Mouse (Mus musculus): ENCODE results near the gene Adamts13.

Adamts13 gene

DNA sequence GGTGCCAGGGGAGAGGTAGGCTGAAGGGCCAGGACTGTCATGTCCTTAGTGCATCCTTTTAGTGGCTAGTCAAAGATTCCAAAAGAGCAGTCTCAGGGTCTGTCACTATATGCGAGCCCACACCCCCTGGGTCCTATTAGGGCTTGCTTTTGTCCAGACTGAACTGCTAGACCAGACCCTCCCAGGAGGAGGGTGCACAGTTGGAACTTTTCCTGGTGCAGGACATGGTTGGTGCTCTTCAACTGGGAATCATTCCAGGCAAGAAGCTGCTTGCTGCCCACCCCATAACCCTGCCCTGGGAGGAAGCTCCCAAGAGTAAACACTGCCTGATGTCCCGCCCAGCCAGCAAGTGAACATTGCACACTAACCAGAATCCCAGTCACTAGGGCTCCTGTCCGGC lies at the start of gene Adamts13:
Gene Adamts13, plus strand, starts transcription at position 301 of the 400 bp plus-strand sequence.
- DNase-seq: no peak

DNA sequence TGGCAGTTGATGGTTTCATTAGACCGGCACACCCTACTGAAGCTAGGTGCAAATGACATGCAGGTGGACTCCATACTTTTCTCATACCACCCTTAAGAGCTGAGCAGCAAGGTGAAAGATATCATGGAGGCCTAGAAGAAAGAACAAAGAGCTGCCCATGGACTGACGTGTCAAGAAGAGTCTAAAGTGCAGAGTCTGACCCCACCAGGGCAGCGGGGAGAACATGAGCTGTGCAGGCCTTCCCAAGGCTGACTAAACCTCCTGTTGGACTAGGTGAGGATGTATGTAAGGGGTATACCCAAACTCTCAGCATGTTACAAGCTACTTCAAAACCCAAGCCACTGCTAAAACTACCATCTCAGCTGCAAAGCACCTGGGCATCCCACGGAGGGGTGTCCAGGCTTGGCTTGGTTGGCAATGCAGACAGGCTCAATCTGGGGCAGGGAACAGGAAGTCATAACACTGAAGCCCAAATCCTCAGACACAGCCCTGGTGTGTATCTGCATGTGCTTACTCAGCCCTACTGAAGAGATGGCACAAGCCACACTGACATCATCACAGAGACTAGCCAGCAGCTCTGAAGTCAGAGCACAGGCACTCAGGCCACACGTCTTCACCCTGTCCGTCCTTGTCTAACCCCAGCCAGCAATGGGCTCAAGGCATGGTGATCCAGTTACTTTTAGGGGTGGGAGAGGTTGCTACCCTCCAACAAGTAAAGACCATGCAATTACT lies 45.3 kb upstream of the Adamts13 start:
- DNase-seq: no peak

DNA sequence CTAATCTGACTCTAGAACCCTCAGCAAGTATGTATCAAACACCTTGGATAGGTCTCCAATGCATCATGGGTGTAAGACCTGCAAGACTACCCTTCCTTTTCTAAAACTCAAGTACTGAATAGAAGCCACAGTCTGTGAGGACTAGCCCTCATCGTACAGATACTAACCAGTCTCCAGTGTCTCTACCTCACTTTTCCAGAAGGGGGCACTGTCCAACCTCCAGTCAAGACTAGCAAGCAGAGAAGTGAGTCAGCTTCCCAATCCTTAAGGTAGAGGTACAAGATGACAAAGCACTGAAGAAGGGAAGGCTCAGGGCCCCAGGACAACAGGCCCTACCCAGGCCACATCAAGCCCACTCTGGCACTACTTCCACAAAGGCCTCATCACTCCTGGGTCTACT lies 42.8 kb upstream of the Adamts13 start:
- DNase-seq: peak; percentile 83

DNA sequence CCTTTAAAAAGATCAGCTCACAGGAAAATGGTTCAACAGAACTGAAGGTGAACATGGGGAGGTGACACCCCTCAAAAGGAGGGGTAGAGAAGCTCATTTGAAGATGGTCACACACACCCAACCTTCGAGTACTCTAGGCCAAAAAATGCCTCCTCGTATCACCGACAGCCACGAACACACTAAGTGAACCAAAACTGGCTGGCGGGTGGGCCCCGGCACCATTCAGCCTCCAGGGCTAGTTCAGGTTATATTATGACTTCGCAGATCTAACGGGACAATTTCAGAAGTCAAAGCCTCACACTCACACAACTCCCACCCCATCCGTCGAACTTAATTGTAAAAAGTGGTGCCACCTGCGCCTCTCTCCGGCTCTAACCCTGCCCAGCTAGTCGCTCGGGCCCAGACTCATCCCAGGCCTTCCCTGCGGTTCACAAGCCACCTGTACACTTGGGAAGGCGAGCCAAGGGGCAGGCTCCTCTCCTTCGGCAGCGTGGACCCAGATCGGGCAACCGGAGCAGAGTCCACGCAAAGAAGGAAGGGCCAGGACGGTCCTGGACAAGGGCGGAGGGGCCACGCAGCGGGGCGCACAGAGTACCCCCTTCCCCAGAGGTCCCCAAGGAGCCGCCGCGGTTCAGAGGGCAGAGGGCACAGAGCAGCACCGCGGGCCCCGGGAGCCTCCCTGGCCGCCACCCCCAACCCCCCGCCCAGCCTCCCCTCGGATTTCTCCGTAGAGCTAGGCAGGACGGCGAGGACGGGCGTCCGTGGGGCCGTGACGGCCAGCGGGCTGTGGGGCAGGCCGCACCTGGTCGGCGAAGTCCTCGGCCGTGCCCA lies 40.5 kb upstream of the Adamts13 start:
- peak; percentile 53 for DNase-seq

DNA sequence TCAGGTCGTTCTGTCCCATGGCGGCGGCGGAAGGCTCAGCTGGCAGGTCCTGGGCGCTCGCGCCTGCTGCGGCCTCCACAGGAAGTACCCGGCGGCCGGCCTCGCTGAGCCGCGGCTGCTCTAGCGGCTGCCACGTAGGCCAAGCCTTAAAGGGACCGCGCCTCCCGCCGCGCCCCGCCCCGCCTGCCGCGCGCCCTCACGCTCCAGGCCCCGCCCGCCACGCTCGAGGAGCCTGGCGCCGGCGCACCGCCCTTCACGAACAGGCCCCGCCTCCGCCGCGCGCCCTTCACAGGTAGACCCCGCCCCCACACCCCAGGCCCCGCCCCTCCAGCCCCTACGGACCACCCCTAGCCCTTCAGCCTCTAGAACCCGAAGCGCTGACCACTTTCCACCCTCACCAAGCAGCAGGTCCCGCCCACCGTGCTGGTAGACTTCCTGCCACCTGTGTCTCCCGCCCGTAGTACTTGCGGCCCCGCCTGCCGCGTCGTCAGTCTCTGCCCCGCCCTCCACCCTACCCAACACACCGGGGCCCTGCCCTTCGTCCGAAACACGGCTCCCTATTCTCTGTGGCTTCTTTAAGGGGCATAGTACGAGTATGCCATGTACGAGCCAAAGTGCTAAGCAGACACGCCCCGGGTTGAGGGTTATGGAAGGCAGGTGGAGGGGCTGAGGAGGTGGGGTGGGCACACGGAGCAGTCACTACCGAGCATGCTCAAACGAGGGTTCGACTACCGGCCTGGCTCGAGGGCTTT lies 39.7 kb upstream of the Adamts13 start, which contains the start of the genes Surf4 and Stkld1:
Gene Surf4, minus strand, starts transcription at position 625 of the 752 bp plus-strand sequence.
Gene Stkld1, plus strand, starts transcription at position 744 of the 752 bp plus-strand sequence.
- DNase-seq: peak; percentile 94

DNA sequence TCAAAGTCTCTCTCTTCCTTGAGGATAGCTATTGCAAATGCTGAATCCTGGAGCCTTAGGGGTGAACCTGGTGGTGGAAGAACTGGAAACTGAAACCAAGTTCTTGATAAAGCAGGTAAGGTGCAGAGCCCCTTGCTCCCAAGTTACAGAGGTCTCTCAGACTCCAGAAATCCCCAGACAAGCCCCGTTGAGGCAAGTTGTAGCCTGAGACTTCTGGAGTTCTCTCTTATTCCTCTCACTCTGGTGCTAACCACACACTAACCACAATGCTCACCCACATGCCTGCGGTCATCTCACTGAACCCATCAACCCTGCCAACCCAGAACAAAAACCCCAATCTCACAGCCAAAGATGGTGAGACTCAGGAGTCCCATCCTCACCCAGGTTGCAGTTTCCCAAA lies 37.9 kb upstream of the Adamts13 start:
- DNase-seq: peak; percentile 51

DNA sequence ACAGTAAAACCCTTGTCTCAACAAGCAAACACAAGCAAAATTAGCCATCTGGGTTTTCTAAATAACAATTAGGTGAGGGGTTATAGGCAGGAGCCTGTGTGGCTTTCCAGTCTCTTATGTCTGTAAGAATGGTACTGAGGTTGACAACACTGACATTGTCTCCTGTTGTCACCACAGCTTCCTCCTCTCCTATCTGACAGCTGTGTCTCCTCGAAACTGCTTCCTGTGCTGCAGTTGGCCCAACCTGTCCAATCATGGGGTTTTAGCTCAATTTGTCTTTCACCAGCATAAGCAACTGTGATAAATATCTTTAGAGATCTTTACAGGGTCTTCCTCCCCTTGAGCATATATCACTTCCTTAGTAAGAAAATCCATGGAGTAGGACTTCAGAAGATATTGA lies 36.8 kb upstream of the Adamts13 start:
- peak; percentile 58 for DNase-seq

DNA sequence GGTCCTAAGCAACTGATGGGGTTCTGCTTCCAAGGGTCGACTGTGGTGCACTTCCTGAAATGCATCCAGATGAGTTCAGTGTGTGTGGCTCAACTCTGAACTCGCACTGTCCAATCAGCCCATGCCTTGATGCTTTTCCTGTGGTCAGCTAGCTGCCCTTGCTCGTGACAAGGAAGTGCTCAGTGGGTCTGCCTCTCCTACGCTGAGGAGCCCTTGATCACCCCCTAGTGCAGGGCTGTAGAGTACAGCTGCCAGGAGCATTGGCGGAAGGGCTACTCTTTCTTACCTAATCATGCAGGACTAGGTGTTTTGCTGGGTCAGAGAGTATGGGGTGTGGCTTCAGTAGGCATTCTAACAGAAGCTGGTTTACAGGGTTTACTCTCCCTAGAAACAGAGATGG lies 31.7 kb upstream of the Adamts13 start:
- no peak for DNase-seq

DNA sequence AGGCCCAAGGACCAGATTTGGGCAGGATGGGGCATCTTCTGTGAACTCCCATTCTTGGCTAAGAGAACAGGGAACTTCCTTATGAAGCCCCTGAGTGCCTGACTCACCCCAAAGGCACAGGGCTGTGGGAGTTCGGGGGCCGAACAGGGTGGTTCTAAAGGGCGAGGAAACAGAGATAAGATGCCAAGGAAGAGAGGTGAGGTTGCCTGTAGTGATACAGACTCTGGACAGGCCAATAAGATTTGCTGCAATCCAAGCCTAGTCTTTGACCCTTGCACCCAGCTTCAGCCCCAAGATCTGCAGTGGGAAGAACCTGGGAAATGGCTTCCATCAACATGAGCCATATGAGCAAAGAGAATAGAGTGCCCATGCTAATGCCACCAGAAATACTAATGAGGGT lies 30.0 kb upstream of the Adamts13 start:
- no peak for DNase-seq

DNA sequence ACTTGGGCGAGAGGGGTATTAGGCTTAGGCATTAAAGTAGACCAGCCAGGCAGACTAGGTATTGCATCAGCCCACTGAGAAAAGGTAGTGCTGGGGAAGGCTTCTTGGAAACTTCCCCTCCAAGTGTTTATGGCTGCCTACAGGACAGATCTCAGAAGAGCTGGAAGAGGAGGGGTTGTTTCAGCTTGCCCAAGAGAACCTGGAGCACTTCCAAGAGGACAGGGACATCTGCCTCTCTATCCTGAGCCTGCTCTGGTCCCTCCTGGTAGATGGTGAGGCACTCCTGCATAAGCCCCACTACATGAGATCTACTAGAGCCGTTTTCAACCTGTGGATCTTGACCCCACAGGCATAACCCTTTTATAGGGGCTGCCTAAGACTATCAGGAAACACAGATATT lies 22.8 kb upstream of the Adamts13 start:
- DNase-seq: no peak

DNA sequence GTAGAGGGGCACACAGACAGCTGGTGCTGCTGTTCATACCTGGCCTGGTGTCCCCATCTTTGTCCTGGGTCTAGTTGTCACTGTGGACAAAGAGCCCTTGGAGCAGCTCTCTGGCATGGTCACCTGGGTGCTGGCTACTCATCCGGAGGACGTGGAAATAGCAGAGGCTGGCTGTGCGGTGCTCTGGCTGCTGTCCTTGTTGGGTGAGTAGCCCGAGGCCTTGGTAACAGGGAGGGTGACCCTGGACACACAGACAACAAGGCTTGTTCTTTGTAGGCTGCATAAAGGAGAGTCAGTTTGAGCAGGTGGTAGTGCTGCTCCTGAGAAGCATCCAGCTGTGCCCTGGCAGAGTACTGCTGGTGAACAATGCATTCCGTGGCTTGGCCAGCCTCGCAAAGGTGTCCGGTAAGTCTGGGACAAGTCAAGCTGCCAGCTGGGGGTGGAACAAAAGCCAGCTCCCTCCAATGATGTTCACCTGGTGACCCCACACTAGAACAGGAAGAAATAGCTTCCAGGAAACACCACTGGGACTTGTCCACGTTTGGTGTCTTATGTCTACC lies 21.8 kb upstream of the Adamts13 start:
- no peak for DNase-seq

DNA sequence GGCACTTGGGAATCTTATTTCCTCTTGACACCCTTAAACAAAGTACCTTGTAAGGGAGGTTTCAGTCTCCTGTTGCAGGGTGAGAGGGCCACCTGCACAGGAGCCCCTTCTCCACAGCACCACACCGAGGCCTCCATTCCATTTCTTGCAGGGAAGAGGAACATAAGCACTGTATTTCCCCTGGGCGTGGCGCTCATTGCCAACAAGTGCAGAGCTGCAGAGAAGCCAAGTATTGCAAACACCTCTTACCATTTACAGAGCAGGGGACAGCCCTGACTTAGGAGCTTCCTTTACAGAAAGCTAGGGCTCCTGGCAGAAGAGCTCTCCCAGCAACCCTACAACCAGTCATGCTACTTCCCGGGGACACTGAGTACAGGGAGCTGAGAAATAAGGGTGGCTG lies 21.0 kb upstream of the Adamts13 start:
- DNase-seq: no peak

DNA sequence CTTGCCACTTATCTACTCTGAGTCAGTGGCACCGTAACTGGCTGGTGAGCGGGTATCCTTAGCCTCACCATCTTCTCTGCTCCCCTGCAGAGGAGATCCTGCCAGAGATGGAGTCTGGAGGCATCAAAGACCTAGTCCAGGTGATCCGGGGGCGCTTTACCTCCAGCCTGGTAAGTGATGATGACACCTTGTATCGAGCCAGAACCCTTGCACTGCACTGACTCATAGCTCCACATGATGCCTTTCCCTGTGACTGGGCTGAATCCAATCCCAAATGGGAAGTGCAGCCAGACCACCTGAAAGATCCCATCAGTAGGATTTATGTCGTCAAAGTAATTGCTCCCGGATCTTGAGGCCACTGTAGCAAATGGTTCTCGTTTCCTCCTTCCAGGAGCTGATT lies 20.4 kb upstream of the Adamts13 start:
- no peak for DNase-seq

DNA sequence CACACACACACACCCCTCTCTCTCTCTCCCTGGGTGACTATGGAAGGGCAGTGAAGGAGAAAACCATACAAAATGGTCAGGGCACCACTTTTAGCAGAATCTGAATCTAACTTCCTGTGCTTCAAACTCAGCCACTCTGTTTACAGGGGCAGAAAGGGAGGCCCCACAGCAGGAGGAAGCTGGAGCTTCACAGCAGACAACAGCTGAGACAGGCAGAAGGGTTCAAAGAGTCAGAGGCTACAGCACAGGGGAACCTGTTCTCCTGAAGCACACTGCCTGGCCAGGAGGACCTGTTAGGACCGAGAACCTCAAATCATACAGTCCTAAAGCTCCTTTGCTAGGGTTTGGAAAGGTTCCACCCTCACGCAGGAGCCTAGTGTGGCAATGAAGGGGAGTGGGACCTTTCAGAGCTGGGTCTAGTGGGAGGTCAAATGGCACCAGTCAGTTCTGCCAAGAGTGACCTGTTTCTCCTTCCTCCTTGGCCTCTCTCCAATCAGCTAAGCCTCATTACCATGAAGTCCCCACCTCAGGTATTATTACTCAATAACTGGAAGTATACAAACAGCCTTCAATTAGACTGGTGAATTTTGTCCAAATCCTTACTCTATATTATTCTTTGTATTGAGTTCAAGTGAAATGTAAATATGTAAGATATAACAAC lies 18.4 kb upstream of the Adamts13 start:
- peak; percentile 42 for DNase-seq

DNA sequence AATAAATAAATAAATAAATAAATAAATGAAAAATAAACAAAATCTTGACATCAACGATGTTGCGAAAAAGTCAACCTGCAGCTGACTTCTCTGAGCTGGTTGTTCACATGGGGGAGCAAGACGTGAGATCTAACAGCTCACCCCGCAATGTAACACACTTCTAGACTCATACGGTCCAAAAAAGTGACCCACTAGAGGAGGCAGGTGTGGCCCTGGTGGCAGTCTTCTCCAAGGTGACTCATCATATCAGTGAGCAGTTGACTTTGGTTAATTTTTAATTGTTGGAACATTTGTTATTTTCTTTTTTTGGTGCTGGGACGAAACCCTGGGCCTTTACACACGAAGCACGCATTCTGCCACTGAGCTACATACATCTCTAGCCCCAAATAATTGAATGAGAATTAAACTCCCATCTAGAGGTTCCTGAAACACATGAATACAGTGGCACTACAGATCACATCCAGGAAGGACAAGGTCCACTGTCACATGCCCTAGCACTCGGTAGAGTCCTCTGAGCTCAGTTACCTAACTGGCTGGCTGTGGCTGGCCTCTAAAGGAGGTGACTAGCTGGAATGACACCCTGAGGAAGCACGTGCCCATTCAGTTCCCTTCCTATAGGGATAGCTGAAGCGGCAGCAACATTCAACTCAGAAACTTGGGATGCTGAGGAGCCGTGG lies 16.3 kb upstream of the Adamts13 start:
- no peak for DNase-seq

DNA sequence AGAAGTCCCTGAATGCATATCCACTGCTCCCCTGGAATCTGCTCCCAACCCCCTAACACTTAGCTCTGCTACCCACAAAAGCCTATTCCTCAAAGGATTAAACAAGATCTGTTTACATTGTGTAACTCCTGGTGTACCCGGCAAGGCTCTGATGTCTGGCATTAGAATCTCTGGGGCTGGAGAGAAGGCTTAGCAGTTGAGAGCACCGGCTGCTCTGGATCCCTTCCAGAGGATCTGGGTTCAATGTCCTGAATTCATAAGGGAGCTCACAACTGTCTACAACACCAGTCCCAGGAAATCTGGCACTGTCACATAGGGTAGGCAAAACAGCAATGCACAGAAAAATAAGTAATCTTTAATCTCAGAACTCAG lies 15.7 kb upstream of the Adamts13 start:
- no peak for DNase-seq

DNA sequence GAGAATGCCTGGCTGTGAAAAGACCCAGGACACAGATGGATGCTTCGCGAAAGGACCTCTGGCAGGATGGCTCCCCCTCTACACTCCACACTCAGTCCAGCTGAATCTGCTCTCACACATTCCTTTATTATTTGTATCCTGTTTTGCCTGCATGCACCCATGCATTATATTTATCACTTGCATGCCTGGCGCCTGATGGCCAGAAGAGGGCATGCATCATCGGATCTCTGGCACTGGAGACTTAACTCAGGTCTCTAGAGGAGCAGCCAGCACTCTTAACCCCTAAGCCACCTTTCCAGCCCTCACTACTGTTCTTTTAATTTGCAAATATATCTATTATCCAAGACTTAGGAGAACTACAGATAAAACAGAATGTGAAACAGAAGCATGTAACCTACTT lies 12.5 kb upstream of the Adamts13 start:
- DNase-seq: no peak

DNA sequence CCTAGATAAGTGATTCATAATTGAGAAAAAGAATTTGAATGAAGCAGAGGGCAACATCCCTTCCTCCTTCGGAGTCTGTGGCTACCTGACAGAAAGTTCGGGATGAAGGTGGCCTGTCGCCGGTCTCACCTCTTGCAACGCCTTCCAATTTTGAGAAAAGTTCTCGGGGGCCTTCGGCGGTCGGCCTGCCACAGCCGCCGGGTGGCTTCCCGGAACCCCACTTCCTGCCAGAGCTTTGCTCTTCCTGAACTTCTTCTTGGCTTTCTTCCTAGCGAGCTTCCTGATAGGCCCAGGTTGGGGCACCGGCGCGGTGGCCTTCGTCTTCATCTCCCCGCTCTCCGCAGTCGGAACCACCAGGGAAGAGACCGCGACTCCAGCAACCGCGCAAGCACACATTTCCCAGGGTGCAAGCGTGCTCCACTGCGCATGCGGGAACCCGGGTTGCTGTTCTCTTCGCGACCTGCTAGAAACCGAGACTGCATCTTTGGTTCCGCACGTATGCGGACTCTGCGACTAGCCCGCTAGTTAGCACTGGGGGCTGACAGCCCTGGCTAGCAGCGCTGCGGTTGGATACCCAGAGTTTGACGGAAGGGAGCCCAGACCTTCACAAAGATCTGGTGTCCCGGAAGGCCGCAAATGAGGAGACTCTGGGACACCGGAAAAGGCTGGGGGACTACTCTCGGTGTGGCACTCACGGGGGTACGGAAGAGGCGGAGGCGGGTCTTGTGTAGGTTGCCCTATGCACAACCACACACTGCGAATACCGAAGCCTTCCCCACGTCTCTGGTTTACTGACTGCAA lies 9.1 kb upstream of the Adamts13 start, which contains the start of gene Rexo4:
Gene Rexo4, minus strand, starts transcription at position 464 of the 801 bp plus-strand sequence.
- peak; percentile 93 for DNase-seq

DNA sequence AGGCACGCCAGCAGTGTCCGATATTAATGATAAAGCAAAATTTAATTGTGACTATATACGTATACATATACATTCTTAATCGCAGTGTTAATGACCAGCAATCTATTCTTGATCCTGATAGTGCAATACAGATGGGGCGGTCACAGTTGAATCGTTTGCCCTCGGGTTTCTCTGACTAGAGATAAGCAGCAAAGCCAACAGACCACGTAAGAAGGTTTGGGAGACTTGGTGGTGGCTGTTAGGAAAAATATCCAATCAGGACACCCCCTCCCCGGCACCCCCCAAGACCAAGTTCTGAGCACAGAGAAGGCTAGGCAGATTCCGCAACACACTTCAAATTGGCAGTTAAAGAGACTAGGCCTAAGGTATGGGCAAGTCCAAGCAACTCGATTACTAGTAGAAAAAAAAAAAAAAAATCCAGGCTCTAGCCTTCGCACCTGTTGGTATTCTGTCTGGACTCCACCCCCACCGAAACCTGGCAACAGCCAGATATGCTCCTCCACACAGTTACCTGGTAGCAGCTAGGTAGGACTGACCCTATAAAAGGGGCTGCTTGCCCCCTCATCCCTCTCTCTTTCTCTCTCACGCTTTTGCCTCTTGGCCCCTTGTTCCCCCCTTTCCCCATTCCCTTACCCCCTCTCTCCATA lies 8.4 kb upstream of the Adamts13 start:
- no peak for DNase-seq

DNA sequence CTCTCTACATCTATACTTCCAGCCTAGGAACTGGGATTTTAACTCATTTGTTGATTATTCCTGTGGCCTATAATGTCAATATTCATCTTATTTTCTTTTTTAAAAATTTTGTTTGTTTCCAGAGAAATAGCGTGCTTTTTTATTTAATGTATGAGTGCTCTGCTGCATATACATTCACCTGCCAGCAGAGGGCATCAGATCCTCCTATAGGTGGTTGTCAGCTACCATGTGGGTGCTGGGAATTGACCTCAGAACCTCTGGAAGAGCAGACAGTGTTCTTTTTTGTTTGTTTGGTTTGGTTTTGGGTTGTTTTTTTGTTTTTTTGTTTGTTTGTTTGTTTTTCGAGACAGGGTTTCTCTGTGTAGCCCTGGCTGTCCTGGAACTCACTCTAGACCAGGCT lies 6.0 kb upstream of the Adamts13 start:
- no peak for DNase-seq
